Mouse (Mus musculus): ENCODE results near the gene Gm2035. TPM values are rescaled to one million over a fixed set of nuclear protein-coding genes. Genes with fewer than 3 reads are reported as not detected.
"Not testable (repeated sequence)": the region's sequence is repeated elsewhere in the genome, so short reads cannot be mapped to it uniquely, and the experiment has no call there.

Gene Gm2035
- total RNA-seq (2014; fragmentation: Nextera tagmentation) (not detected in 2 replicates), total RNA-seq (2017) (not detected in 2 replicates), polyA plus RNA-seq (2012) (not detected in 2 replicates)

DNA sequence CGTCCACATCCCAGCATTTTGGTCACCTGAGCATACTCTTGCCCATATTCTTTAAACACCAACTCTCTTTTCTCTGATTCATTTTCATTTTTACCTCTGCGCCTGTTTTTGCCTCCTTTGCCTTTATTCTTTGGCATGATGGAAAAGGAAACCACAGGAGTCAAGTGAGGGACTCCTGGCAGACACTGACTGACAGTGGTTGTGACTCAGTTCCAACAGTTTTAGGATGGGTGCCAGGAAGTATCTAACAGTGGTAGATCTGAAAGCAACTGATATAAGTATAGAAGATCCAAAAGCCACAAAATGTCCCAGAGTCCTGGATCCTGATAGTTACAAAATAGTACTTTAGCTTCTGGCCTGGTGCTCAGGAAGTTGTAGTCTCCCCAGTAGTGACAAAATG is at the start of gene Gm2035:
TSS of gene Gm2035 (minus strand) at position 137 of the 400 bp plus-strand sequence.
- H3K4me3 ChIP-seq (ENCODE audit: low read depth, low read length); H3K36me3 ChIP-seq (replicated peaks); H3K9me3 ChIP-seq (replicated peaks); DNase-seq (ENCODE audit: low spot score); H3K27me3 ChIP-seq (ENCODE audit: insufficient read depth, low read length); ATAC-seq (ENCODE audit: extremely low read depth, insufficient number of reproducible peaks, low FRiP score, poor library complexity, severe bottlenecking): not testable (repeated sequence)
- H3K4me1 ChIP-seq (ENCODE audit: insufficient read depth, low read depth, low read length): peaks cover 14% of the 10 kb centered on the region; the same call in 1 of the 2 replicates

DNA sequence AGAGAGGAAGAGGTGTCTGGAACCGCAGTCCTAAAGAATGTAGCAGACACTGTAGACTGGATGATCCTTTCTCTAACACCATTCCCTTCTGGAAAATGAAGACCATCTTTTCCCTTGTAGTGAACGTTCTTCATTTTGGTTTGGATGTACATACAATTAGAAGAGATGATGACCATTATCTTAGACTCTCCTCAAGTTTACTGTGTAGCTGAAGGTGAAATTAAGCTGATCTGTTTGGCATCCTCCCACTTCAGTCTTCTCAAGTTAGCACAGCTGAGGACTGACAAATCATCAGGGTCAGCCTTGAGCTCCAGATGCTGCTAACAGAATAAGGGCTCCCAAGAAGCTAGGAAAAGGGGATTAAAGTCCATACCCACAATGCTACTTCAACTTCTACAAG is 34.1 kb upstream of the Gm2035 start, which contains the start of gene Gm2042:
TSS of gene Gm2042 (plus strand) at position 301 of the 400 bp plus-strand sequence.
- H3K4me3 ChIP-seq (ENCODE audit: low read depth, low read length); H3K4me1 ChIP-seq (ENCODE audit: insufficient read depth, low read depth, low read length); H3K9me3 ChIP-seq (replicated peaks); DNase-seq (ENCODE audit: low spot score); H3K36me3 ChIP-seq (replicated peaks); H3K27me3 ChIP-seq (ENCODE audit: insufficient read depth, low read length); ATAC-seq (ENCODE audit: extremely low read depth, insufficient number of reproducible peaks, low FRiP score, poor library complexity, severe bottlenecking): not testable (repeated sequence)

DNA sequence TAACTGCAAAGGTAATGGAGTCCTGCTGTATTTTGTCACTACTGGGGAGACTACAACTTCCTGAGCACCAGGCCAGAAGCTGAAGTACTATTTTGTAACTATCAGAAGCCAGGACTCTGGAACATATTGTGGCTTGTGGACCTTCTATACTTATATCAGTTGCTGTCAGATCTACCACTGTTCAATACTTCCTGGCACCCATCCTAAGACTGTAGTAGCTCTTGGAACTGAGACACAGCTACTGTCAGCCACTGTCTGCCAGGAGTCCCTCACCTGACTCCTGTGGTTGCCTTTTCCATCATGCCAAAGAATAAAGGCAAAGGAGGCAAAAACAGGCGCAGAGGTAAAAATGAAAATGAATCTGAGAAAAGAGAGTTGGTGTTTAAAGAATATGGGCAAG is 24.6 kb downstream of the Gm2035 start, which contains the start of gene Gm2022:
TSS of gene Gm2022 (plus strand) at position 301 of the 400 bp plus-strand sequence.
- not testable (repeated sequence) for H3K9me3 ChIP-seq (replicated peaks); H3K4me3 ChIP-seq (ENCODE audit: low read depth, low read length); ATAC-seq (ENCODE audit: extremely low read depth, insufficient number of reproducible peaks, low FRiP score, poor library complexity, severe bottlenecking); H3K27me3 ChIP-seq (ENCODE audit: insufficient read depth, low read length); H3K4me1 ChIP-seq (ENCODE audit: insufficient read depth, low read depth, low read length); H3K36me3 ChIP-seq (replicated peaks); DNase-seq (ENCODE audit: low spot score)

DNA sequence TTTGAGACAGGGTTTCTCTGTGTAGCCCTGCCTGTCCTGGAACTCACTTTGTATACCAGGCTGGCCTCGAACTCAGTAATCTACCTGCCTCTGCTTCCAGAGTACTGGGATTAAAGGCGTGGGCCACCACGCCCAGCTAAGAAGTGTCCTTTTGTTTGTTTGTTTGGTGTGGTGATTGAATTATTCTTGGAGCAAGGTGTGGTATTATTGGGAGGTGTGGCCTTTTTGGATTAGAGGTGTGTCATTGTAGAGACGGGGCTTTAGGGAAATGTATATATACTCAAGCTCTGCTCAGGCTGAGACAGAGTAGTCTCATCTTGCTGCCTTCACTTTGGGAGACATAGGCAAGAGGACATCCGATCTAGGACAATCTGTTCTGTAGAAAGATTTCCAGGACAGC is 45.9 kb downstream of the Gm2035 start, which contains the start of gene Gm2016:
TSS of gene Gm2016 (plus strand) at position 301 of the 400 bp plus-strand sequence.
- H3K9me3 ChIP-seq (replicated peaks); H3K27me3 ChIP-seq (ENCODE audit: insufficient read depth, low read length); ATAC-seq (ENCODE audit: extremely low read depth, insufficient number of reproducible peaks, low FRiP score, poor library complexity, severe bottlenecking); H3K4me3 ChIP-seq (ENCODE audit: low read depth, low read length); H3K4me1 ChIP-seq (ENCODE audit: insufficient read depth, low read depth, low read length); DNase-seq (ENCODE audit: low spot score); H3K36me3 ChIP-seq (replicated peaks): not testable (repeated sequence)

Other genes with a start within 250 kb of the Gm2035 start
- not detected in 2 replicates for gene Gm21319, start 144.1 kb downstream of the Gm2035 start, total RNA-seq (2014; fragmentation: Nextera tagmentation)
- not detected in 2 replicates for gene Gm21319, start 144.1 kb downstream of the Gm2035 start, total RNA-seq (2017)
- not detected in 2 replicates for gene Gm21319, start 144.1 kb downstream of the Gm2035 start, polyA plus RNA-seq (2012)
- not detected in 2 replicates for gene Gm21936, start 124.3 kb downstream of the Gm2035 start, total RNA-seq (2014; fragmentation: Nextera tagmentation)
- gene Gm21936, start 124.3 kb downstream of the Gm2035 start, total RNA-seq (2017): not detected in 2 replicates
- 0.24 TPM in 1 of 2 replicates, not detected in the other for gene Gm21936, start 124.3 kb downstream of the Gm2035 start, polyA plus RNA-seq (2012)
- gene BB287469, start 103.3 kb downstream of the Gm2035 start, total RNA-seq (2014; fragmentation: Nextera tagmentation): not detected in 2 replicates
- not detected in 2 replicates for gene BB287469, start 103.3 kb downstream of the Gm2035 start, total RNA-seq (2017)
- not detected in 2 replicates for gene BB287469, start 103.3 kb downstream of the Gm2035 start, polyA plus RNA-seq (2012)
- gene Gm2001, start 77.5 kb downstream of the Gm2035 start, total RNA-seq (2014; fragmentation: Nextera tagmentation): not detected in 2 replicates
- gene Gm2001, start 77.5 kb downstream of the Gm2035 start, total RNA-seq (2017): not detected in 2 replicates
- not detected in 2 replicates for gene Gm2001, start 77.5 kb downstream of the Gm2035 start, polyA plus RNA-seq (2012)
- gene Gm2016, start 45.8 kb downstream of the Gm2035 start, total RNA-seq (2014; fragmentation: Nextera tagmentation): 5.1 and 6.4 TPM in 2 replicates
- 0.27 and 0.35 TPM in 2 replicates for gene Gm2016, start 45.8 kb downstream of the Gm2035 start, total RNA-seq (2017)
- 0.20 and 0.28 TPM in 2 replicates for gene Gm2016, start 45.8 kb downstream of the Gm2035 start, polyA plus RNA-seq (2012)
- 2.8 and 3.2 TPM in 2 replicates for gene Gm2022, start 24.5 kb downstream of the Gm2035 start, total RNA-seq (2014; fragmentation: Nextera tagmentation)
- not detected in 2 replicates for gene Gm2022, start 24.5 kb downstream of the Gm2035 start, total RNA-seq (2017)
- gene Gm2022, start 24.5 kb downstream of the Gm2035 start, polyA plus RNA-seq (2012): 0.65 TPM in 1 of 2 replicates, not detected in the other
- not detected in 2 replicates for gene Gm2042, start 34.2 kb upstream of the Gm2035 start, total RNA-seq (2014; fragmentation: Nextera tagmentation)
- 0.66 TPM in 1 of 2 replicates, not detected in the other for gene Gm2042, start 34.2 kb upstream of the Gm2035 start, total RNA-seq (2017)
- gene Gm2042, start 34.2 kb upstream of the Gm2035 start, polyA plus RNA-seq (2012): not detected in 2 replicates
- gene Gm2075, start 92.0 kb upstream of the Gm2035 start, total RNA-seq (2014; fragmentation: Nextera tagmentation): not detected in 2 replicates
- not detected in 2 replicates for gene Gm2075, start 92.0 kb upstream of the Gm2035 start, total RNA-seq (2017)
- gene Gm2075, start 92.0 kb upstream of the Gm2035 start, polyA plus RNA-seq (2012): not detected in 2 replicates
- gene Gm6803, start 98.9 kb upstream of the Gm2035 start, total RNA-seq (2014; fragmentation: Nextera tagmentation): not detected in 2 replicates
- gene Gm6803, start 98.9 kb upstream of the Gm2035 start, total RNA-seq (2017): not detected in 2 replicates
- not detected in 2 replicates for gene Gm6803, start 98.9 kb upstream of the Gm2035 start, polyA plus RNA-seq (2012)
- not detected in 2 replicates for gene Gm2056, start 107.1 kb upstream of the Gm2035 start, total RNA-seq (2014; fragmentation: Nextera tagmentation)
- gene Gm2056, start 107.1 kb upstream of the Gm2035 start, total RNA-seq (2017): 0.93 TPM in 1 of 2 replicates, not detected in the other
- gene Gm2056, start 107.1 kb upstream of the Gm2035 start, polyA plus RNA-seq (2012): not detected in 2 replicates
- not detected in 2 replicates for gene Gm16368, start 163.8 kb upstream of the Gm2035 start, total RNA-seq (2014; fragmentation: Nextera tagmentation)
- not detected in 2 replicates for gene Gm16368, start 163.8 kb upstream of the Gm2035 start, total RNA-seq (2017)
- gene Gm16368, start 163.8 kb upstream of the Gm2035 start, polyA plus RNA-seq (2012): not detected in 2 replicates

Data from G1E (cell line).